Mouse (Mus musculus) kidney, embryonic 16.5 days (tissue): ENCODE measurements at regions not wholly inside any gene's neighbourhood (a gene's known extent, or its start where the extent isn't known, plus 50 kb on each side); places are given as distances from the start of the nearest gene placed in this dataset.
"Not testable (repeated sequence)": the region's sequence is repeated elsewhere in the genome, so short reads cannot be mapped to it uniquely, and the experiment has no call there.

Experiments
- ATAC-seq: fragments of 200-750 bp; cut with Nextera tagmentation; 2 replicates; pipeline ENCODE4 v1.8.0; 2017; ENCODE audit warnings: moderate TSS enrichment; ENCODE audit not compliant: low FRiP score, low TSS enrichment
- H3K27ac ChIP-seq: fragments of 300-500 bp; sonication (generic); 2 replicates; pipeline ENCODE4 v1.5.1; 2014; ENCODE audit warnings: low read length
- H3K27me3 ChIP-seq: fragments of 300-500 bp; sonication (generic); 2 replicates; pipeline ENCODE4 v1.6.1; 2014; ENCODE audit warnings: low read length, control low read depth, mixed read lengths; ENCODE audit not compliant: insufficient read depth
- H3K36me3 ChIP-seq: fragments of 300-500 bp; sonication (generic); 2 replicates; pipeline ENCODE4 v1.6.1; 2014; ENCODE audit warnings: low read length, control low read depth, mixed read lengths; ENCODE audit not compliant: insufficient read depth
- H3K4me1 ChIP-seq: fragments of 300-500 bp; sonication (generic); 2 replicates; pipeline ENCODE4 v1.6.1; 2014; ENCODE audit warnings: low read length, control low read depth, mixed read lengths; ENCODE audit not compliant: insufficient read depth
- H3K4me2 ChIP-seq: fragments of 300-500 bp; sonication (generic); replicated peaks from 2 replicates; pipeline ENCODE4 v1.6.1; 2014; ENCODE audit warnings: low read depth, low read length
- H3K4me3 ChIP-seq: fragments of 300-500 bp; sonication (generic); 2 replicates; pipeline ENCODE4 v1.5.1; 2014; ENCODE audit warnings: mild to moderate bottlenecking, low read length
- H3K9ac ChIP-seq: fragments of 300-500 bp; sonication (generic); replicated peaks from 2 replicates; pipeline ENCODE4 v1.6.1; 2014; ENCODE audit warnings: low read length
- H3K9me3 ChIP-seq: fragments of 300-500 bp; sonication (generic); 2 replicates; pipeline ENCODE4 v1.6.1; 2016; ENCODE audit warnings: low read length, control low read depth
- WGBS: fragments of 180-500 bp; shearing (Covaris S2); extraction: QIAGEN DNeasy Blood & Tissue Kit; methylation state at CpG from one replicate; pipeline ENCODE4 v1.1.7; 2014; 5-methylcytosine and 5-hydroxymethylcytosine counted together

GRCm38 (mm10) chr12:93812963-93813733 lies 1878.9 kb upstream of the Flrt2 start:
- Histone ChIP-seq H3K27ac (no peak overlapping the region), H3K4me1 (no peaks in the 10 kb centered on the region), H3K36me3 (no peaks in the 10 kb centered on the region), H3K27me3 (no peaks in the 10 kb centered on the region), H3K9me3 (no peaks in the 10 kb centered on the region), H3K9ac (no peak overlapping the region), H3K4me3 (no peak overlapping the region), H3K4me2 (no peak overlapping the region)
- peak; percentile 27; the same call in 1 of the 2 replicates for ATAC-seq

- 81% methylated on average over 1 of the region's 1 CpGs for WGBS
- H3K4me1 ChIP-seq, result no peaks in the 10 kb centered on the region
Observed at GRCm38 (mm10) chr12:93850944-93851520, 1841.0 kb upstream of the Flrt2 start.

GRCm38 (mm10) chr12:93851660-93852059 lies 1840.4 kb upstream of the Flrt2 start:
- no peak for ATAC-seq
- no peak overlapping the region for H3K27ac ChIP-seq
- no peaks in the 10 kb centered on the region for H3K4me1 ChIP-seq
- WGBS, result 38% methylated on average over 1 of the region's 1 CpGs
- no peak overlapping the region for H3K9ac ChIP-seq
- H3K36me3 ChIP-seq, result no peaks in the 10 kb centered on the region
- H3K4me2 ChIP-seq, result no peak overlapping the region
- no peaks in the 10 kb centered on the region for H3K9me3 ChIP-seq
- H3K27me3 ChIP-seq, result no peaks in the 10 kb centered on the region
- no peak overlapping the region for H3K4me3 ChIP-seq

More at GRCm38 (mm10) chr12:93850944-93851520, 1841.0 kb upstream of the Flrt2 start:
- Histone ChIP-seq H3K36me3 (no peaks in the 10 kb centered on the region), H3K9ac (no peak overlapping the region), H3K27me3 (no peaks in the 10 kb centered on the region), H3K4me3 (no peak overlapping the region), H3K4me2 (no peak overlapping the region), H3K27ac (no peak overlapping the region), H3K9me3 (no peaks in the 10 kb centered on the region)
- no peak for ATAC-seq

GRCm38 (mm10) chr12:93885946-93886345 lies 1806.1 kb upstream of the Flrt2 start:
- WGBS, result 85% methylated on average over 2 of the region's 2 CpGs
- no peaks in the 10 kb centered on the region for H3K27me3 ChIP-seq
- H3K4me3 ChIP-seq, result no peak overlapping the region
- no peak overlapping the region for H3K27ac ChIP-seq
- ATAC-seq, result no peak
- no peak overlapping the region for H3K9ac ChIP-seq
- H3K9me3 ChIP-seq, result no peaks in the 10 kb centered on the region
- no peaks in the 10 kb centered on the region for H3K4me1 ChIP-seq
- H3K36me3 ChIP-seq, result no peaks in the 10 kb centered on the region
- no peak overlapping the region for H3K4me2 ChIP-seq

- H3K4me2 ChIP-seq, result no peak overlapping the region
- no peak overlapping the region for H3K4me3 ChIP-seq
- WGBS, result 75% methylated on average over 3 of the region's 3 CpGs
- no peak overlapping the region for H3K27ac ChIP-seq
- no peaks in the 10 kb centered on the region for H3K27me3 ChIP-seq
- no peaks in the 10 kb centered on the region for H3K36me3 ChIP-seq
- H3K4me1 ChIP-seq, result no peaks in the 10 kb centered on the region
- H3K9ac ChIP-seq, result no peak overlapping the region
- H3K9me3 ChIP-seq, result no peaks in the 10 kb centered on the region
- no peak for ATAC-seq
Observed at GRCm38 (mm10) chr12:93890109-93890508, 1801.9 kb upstream of the Flrt2 start.

GRCm38 (mm10) chr12:93928541-93929238 lies 1763.3 kb upstream of the Flrt2 start:
- H3K36me3 ChIP-seq, result not testable (repeated sequence)
- 71% methylated on average over 1 of the region's 27 CpGs for WGBS
- peak; percentile 81 for ATAC-seq

GRCm38 (mm10) chr12:93929239-93929563 lies 1762.8 kb upstream of the Flrt2 start:
- H3K4me1 ChIP-seq, H3K9ac ChIP-seq, H3K27me3 ChIP-seq, H3K36me3 ChIP-seq, H3K4me2 ChIP-seq, H3K4me3 ChIP-seq, H3K27ac ChIP-seq, H3K9me3 ChIP-seq: not testable (repeated sequence)
- WGBS, result 99% methylated on average over 4 of the region's 7 CpGs
- ATAC-seq, result peak; percentile 51

More at GRCm38 (mm10) chr12:93928541-93929238, 1763.3 kb upstream of the Flrt2 start:
- not testable (repeated sequence) for H3K27ac ChIP-seq, H3K4me2 ChIP-seq, H3K4me3 ChIP-seq, H3K9ac ChIP-seq, H3K9me3 ChIP-seq, H3K4me1 ChIP-seq, H3K27me3 ChIP-seq

GRCm38 (mm10) chr12:93930242-93930641 lies 1761.8 kb upstream of the Flrt2 start:
- not testable (repeated sequence) for H3K4me2 ChIP-seq, H3K4me1 ChIP-seq, H3K27me3 ChIP-seq, H3K36me3 ChIP-seq, H3K4me3 ChIP-seq, H3K9me3 ChIP-seq, H3K9ac ChIP-seq, H3K27ac ChIP-seq, ATAC-seq
- 85% methylated on average over 9 of the region's 11 CpGs for WGBS

GRCm38 (mm10) chr12:93960869-93961268 lies 1731.2 kb upstream of the Flrt2 start:
- Histone ChIP-seq H3K36me3 (no peaks in the 10 kb centered on the region), H3K4me2 (no peak overlapping the region), H3K9me3 (no peaks in the 10 kb centered on the region), H3K27me3 (no peaks in the 10 kb centered on the region), H3K9ac (no peak overlapping the region), H3K4me1 (no peaks in the 10 kb centered on the region), H3K4me3 (no peak overlapping the region), H3K27ac (no peak overlapping the region)
- no peak for ATAC-seq
- 84% methylated on average over 1 of the region's 1 CpGs for WGBS

- H3K36me3 ChIP-seq, result no peaks in the 10 kb centered on the region
- WGBS, result 74% methylated on average over 1 of the region's 1 CpGs
Observed at GRCm38 (mm10) chr12:93981307-93981706, 1710.7 kb upstream of the Flrt2 start.

More at GRCm38 (mm10) chr12:93981307-93981706, 1710.7 kb upstream of the Flrt2 start:
- Histone ChIP-seq H3K4me1 (no peaks in the 10 kb centered on the region), H3K4me3 (no peak overlapping the region), H3K27me3 (no peaks in the 10 kb centered on the region), H3K9me3 (no peaks in the 10 kb centered on the region), H3K9ac (no peak overlapping the region), H3K4me2 (no peak overlapping the region), H3K27ac (no peak overlapping the region)
- no peak for ATAC-seq
